Mouse (Mus musculus): ENCODE data around the gene Naaladl2.
A peak's percentile ranks its signal among the peaks of the same experiment; 100 is the strongest.

Naaladl2 gene

GRCm38 (mm10) chr3:24668052-24668916 is 475.8 kb downstream of the Naaladl2 start:
- no peak for DNase-seq

- DNase-seq, result no peak
Observed at GRCm38 (mm10) chr3:24665408-24665807, 478.7 kb downstream of the Naaladl2 start.

- no peak for DNase-seq
Observed at GRCm38 (mm10) chr3:24663749-24664148, 480.3 kb downstream of the Naaladl2 start.

- no peak for DNase-seq
Observed at GRCm38 (mm10) chr3:24630032-24630431, 514.0 kb downstream of the Naaladl2 start.

- DNase-seq, result no peak
Observed at GRCm38 (mm10) chr3:24605485-24605884, 538.6 kb downstream of the Naaladl2 start.

GRCm38 (mm10) chr3:24604791-24605320 is 539.2 kb downstream of the Naaladl2 start:
- no peak for DNase-seq

- DNase-seq, result peak; percentile 9
Observed at GRCm38 (mm10) chr3:24595447-24595846, 548.6 kb downstream of the Naaladl2 start.

GRCm38 (mm10) chr3:24556617-24557016 is 587.4 kb downstream of the Naaladl2 start:
- DNase-seq, result no peak

GRCm38 (mm10) chr3:24553701-24554100 is 590.4 kb downstream of the Naaladl2 start:
- no peak for DNase-seq

- DNase-seq, result no peak
Observed at GRCm38 (mm10) chr3:24552631-24553030, 591.4 kb downstream of the Naaladl2 start.

- DNase-seq, result no peak
Observed at GRCm38 (mm10) chr3:24533775-24534458, 610.1 kb downstream of the Naaladl2 start.

GRCm38 (mm10) chr3:24514918-24515317 is 629.1 kb downstream of the Naaladl2 start:
- DNase-seq, result no peak

GRCm38 (mm10) chr3:24486456-24487112 is 657.5 kb downstream of the Naaladl2 start:
- no peak for DNase-seq

GRCm38 (mm10) chr3:24463941-24464340 is 680.1 kb downstream of the Naaladl2 start:
- DNase-seq, result no peak

GRCm38 (mm10) chr3:24440621-24441020 is 703.4 kb downstream of the Naaladl2 start:
- no peak for DNase-seq

- DNase-seq, result peak; percentile 14
Observed at GRCm38 (mm10) chr3:24432761-24433160, 711.3 kb downstream of the Naaladl2 start.

GRCm38 (mm10) chr3:24391737-24392136 is 752.3 kb downstream of the Naaladl2 start:
- no peak for DNase-seq

GRCm38 (mm10) chr3:24391311-24391710 is 752.8 kb downstream of the Naaladl2 start:
- DNase-seq, result no peak

- no peak for DNase-seq
Observed at GRCm38 (mm10) chr3:24355010-24355409, 789.1 kb downstream of the Naaladl2 start.

- no peak for DNase-seq
Observed at GRCm38 (mm10) chr3:24321489-24322405, 822.3 kb downstream of the Naaladl2 start.

GRCm38 (mm10) chr3:24314658-24315297 is 829.3 kb downstream of the Naaladl2 start:
- DNase-seq, result peak; percentile 77

GRCm38 (mm10) chr3:24225418-24225817 is 918.6 kb downstream of the Naaladl2 start:
- DNase-seq, result no peak

Data from cerebellum, adult 8-10 months (tissue).